Mouse (Mus musculus): Measurements from ENCODE around the gene Etnk1.
"Not testable (repeated sequence)": the region's sequence is repeated elsewhere in the genome, so short reads cannot be mapped to it uniquely, and the experiment has no call there.

Gene Etnk1

GRCm38 (mm10) chr6:143166452-143167357 lies at the start of gene Etnk1:
TSS of gene Etnk1 (plus strand) at chr6:143167221.
- DNase-seq, result peak; percentile 94

GRCm38 (mm10) chr6:143119325-143119724 lies 47.7 kb upstream of the Etnk1 start:
- no peak for DNase-seq

GRCm38 (mm10) chr6:143125721-143126120 lies 41.3 kb upstream of the Etnk1 start:
- no peak for DNase-seq

GRCm38 (mm10) chr6:143129466-143129865 lies 37.6 kb upstream of the Etnk1 start:
- DNase-seq, result no peak

DNA sequence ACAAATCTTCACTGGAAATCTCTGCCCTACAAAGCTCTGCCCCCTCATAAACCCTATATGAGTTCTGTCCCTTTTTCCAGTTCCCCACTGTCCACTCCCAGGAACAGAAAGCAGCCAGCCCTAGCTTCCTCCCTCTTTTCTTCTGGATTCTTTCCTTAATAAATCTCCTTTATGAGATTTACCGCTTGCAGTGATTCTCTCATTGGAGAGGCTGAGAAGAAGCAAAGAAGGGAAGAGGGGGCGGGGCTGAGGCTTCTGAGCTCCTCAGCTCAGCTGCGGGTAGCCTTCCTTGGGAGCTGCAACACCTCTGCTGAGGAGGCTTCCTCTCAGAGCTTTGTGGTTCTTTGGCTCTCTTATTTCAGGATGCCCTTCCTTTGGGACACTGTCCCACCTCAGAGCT lies 37.1 kb upstream of the Etnk1 start:
- DNase-seq, result no peak

DNA sequence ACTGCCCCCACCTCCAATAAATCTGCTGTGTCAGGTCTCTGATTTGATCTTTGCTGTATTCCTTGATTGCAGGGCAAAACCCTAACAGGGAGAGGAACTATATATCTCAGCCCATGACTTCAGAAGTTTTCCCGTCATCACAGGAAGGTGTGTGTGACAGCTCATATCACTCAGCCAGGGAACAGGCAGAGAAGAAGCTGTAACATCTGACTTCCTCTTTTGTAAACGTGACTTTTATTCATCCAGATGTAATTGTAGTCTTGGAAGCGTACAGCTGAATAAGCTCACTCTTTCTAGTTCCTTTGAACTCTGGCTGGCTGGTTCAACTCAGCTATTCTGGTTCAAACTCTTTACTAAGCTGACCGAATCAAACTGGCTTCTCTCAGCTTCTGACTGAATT lies 36.6 kb upstream of the Etnk1 start:
- DNase-seq, result no peak

DNA sequence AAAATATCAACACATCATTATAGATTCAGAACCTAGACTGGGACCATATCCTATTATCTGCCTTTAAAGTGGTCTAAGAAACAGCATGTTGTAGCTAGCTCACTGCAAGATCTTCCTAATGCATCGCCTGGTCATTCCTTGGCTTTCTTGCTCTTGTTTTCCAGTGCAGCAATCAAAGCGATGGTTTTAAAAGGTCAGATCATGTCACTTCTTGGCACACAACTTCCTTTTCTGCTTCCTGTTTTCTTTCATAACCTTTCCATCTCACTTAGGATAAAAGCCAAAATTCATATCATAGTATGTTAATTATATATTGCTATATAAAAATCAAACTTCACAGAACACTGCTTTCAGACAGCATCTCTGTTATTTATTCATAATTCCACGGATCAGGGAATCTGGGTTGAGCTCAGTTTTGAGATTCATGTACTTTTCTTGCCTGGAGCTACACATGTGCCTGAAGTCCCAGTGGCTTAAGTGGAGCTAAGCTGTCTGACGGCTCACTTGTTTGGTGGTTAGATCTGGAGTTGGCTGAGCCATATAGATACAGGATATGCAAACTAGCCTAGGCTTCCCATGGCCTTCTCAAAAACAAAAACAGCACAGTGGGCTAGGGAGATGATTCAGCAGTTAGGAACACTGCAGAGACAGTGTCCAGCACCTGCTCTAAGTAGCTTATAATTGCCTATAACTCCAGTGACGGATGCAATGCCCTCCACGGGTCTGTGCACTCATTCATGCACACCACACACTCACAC lies 34.9 kb upstream of the Etnk1 start:
- DNase-seq, result no peak

- DNase-seq, result no peak
Observed at GRCm38 (mm10) chr6:143133150-143133549, 33.9 kb upstream of the Etnk1 start.

- no peak for DNase-seq
Observed at GRCm38 (mm10) chr6:143135097-143135496, 31.9 kb upstream of the Etnk1 start.

DNA sequence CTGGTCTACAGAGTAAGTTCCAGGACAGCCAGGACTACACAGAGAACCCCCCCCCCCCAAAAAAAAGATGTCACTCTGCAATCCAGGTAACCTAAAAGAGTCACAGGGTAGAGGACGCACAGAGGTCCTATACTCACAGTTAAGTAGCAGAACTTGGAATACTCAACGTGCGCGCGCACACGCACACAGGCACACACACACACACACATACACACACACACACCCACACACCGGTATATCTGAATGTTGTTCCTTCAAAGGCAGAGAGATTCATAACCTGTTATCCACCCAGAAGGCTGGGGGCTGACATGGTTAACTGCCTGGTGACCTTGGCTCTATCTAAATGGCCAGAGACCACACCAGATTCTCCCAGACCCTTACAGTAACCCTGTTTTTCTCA lies 30.3 kb upstream of the Etnk1 start:
- no peak for DNase-seq

DNA sequence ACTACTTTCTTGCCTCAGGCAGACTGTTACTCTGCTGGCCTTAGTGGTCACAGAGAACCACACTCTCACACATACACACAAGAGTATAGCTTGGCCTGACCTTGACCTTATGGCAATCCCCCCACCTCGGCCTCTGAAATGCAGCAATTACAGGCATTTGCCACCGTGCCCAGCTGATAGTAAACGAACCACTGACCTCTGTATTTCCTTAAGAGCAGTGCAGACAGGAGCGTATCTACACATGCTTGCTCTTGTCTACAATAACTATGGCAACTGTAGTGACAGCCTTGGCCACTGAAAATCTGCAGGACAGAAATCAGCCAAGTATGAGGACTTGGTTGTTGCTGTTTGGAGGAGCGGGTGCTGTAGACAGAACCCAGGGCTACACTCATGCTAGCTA lies 29.7 kb upstream of the Etnk1 start:
- no peak for DNase-seq

DNA sequence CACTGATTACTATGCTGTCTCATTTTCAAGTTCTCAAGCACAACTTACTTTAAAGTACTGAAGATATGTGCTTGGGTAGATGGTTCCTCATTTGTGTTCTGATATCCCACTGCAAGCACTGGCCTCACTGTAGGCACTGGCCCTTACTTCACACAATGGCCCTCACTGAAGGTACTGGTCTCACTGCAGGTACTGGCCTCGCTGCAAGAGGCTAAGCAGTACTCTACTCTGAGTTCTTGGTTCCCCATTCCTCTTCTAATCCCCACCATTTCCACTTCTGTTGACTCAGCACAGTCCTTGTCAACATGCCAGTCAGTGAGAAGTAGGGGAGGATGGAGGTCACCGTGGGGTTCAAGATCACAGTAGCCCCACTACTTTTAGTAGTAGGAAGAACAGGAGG lies 27.6 kb upstream of the Etnk1 start:
- no peak for DNase-seq

- DNase-seq, result no peak
Observed at GRCm38 (mm10) chr6:143140884-143141283, 26.1 kb upstream of the Etnk1 start.

- DNase-seq, result not testable (repeated sequence)
Observed at GRCm38 (mm10) chr6:143141624-143142592, 25.1 kb upstream of the Etnk1 start.

GRCm38 (mm10) chr6:143142861-143143260 lies 24.2 kb upstream of the Etnk1 start:
- DNase-seq, result no peak

DNA sequence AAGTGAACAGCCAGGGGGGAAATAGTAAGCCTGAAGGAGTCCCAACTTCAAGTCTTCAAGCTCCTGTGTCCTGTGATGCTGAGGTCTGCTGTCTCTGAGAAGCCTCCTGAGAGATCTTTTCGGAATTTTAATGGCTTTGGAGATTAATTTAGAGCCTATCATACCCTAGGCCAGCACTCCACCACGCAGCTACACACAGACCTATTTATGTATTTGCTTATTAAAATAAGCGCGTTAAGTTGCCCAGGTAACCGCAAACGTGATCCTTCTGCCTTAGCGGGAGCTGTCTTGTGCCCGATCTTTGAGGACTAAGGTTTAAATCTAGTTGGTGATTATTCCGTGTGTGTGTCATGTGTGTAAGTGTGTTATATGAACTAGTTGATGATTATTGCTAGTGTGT lies 23.7 kb upstream of the Etnk1 start:
- no peak for DNase-seq

DNA sequence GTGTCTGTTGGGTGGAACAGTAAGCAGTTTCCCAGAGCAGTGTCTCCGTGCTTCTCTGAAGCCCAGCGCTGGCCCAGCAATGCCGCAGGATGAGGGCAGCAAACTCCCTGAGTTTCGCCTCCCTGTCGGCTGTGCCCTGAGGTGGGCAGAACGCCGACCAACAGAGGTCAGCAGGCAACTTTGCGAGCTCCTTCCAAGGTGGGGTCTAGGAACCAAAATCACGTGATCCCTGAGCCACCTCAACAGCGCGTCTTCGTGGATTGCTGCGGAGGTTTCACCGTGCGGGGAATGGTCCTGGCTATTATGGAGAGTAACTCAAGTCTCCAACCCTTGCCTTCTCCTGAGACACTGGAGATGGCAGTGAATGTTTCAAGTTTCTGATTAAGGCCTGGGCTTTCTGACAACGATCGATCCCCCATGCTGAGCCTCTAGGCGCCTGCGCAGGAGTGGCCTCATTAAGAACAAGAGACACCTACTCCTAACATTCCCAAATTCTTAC lies 23.2 kb upstream of the Etnk1 start:
- DNase-seq, result no peak

DNA sequence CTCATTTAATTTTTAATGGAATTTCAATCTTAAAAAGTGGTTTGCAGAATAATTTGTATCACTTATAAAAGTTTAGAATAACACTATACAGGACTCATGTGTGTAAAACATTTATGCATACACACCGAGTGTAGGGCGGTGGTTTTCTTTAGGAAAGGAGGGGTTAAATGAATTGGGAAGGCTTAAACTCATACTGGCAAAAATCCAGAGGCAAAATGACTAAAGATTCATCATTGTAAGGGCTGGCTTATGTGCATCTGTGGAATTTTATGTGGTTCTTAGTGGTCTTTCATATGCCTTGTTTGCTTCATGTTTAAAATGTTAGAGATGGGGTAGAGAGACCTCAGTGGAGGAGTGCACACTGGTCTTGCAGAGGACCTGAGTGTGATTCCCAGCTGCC lies 22.5 kb upstream of the Etnk1 start:
- no peak for DNase-seq

GRCm38 (mm10) chr6:143145051-143145450 lies 22.0 kb upstream of the Etnk1 start:
- no peak for DNase-seq

DNA sequence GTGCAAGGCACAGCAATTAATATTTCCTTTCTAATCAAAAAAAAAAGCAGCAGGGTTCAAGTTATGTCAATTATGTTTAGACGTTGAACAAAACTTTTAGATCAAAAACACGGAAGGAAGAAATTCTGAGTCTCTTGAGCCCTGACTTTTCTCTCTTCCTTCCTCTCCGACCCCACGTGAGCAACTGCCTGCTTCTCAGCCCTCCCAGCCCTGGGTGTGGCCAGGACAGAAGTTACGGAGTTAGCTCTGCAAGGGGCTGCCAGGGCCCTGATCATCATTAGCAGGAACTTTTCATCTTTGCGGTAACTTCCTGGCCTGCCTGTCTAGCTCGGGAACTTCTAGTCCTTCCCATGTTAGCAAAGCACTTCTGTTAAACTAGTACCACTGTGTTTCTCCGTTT lies 20.3 kb upstream of the Etnk1 start:
- no peak for DNase-seq

DNA sequence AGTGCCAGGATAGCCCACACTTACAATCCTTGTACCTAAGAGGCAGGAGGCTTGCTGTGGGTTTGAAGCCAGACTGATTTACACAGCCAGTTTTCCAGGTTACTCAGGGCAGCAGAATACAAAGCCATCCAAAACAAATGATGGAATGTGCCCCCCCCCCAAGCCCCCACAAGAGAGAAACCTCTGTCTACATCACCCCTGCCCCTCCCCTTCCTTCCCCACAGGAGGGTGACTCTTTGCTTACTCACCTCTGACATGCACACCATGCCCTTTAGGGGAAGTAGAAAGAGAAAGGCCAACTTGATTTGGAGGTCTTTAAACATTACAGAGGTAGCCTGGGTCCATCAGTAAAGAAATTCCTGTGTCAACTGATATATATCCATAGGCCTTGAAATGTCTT lies 18.2 kb upstream of the Etnk1 start:
- DNase-seq, result no peak

GRCm38 (mm10) chr6:143149766-143150291 lies 17.2 kb upstream of the Etnk1 start:
- no peak for DNase-seq
